Mouse (Mus musculus) lung, embryonic 16.5 days (tissue): ENCODE measurements at regions not wholly inside any gene's neighbourhood (a gene's known extent, or its start where the extent isn't known, plus 50 kb on each side); places are given as distances from the start of the nearest gene placed in this dataset.

Experiments
- ATAC-seq: fragments of 200-750 bp; cut with Nextera tagmentation; 2 replicates; pipeline ENCODE4 v1.8.0; 2017; ENCODE audit warnings: low read depth, mild to moderate bottlenecking, moderate library complexity
- H3K27ac ChIP-seq: fragments of 300-500 bp; sonication (generic); 2 replicates; pipeline ENCODE4 v1.5.1; 2014; ENCODE audit warnings: mild to moderate bottlenecking, control low read depth, low read length
- H3K27me3 ChIP-seq: fragments of 300-500 bp; sonication (generic); 2 replicates; pipeline ENCODE4 v1.6.1; 2014; ENCODE audit warnings: low read depth, low read length, mixed read lengths; ENCODE audit not compliant: control insufficient read depth, insufficient read depth
- H3K36me3 ChIP-seq: fragments of 300-500 bp; sonication (generic); 2 replicates; pipeline ENCODE4 v1.6.1; 2014; ENCODE audit warnings: low read length; ENCODE audit not compliant: control insufficient read depth, insufficient read depth
- H3K4me1 ChIP-seq: fragments of 300-500 bp; sonication (generic); replicated peaks from 2 replicates; pipeline ENCODE4 v1.6.1; 2014; ENCODE audit warnings: low read length, mixed read lengths; ENCODE audit not compliant: control insufficient read depth, insufficient read depth
- H3K4me2 ChIP-seq: fragments of 300-500 bp; sonication (generic); 2 replicates; pipeline ENCODE4 v1.6.1; 2014; ENCODE audit warnings: low read depth, low read length, control low read depth
- H3K4me3 ChIP-seq: fragments of 300-500 bp; sonication (generic); 2 replicates; pipeline ENCODE4 v1.5.1; 2014; ENCODE audit warnings: mild to moderate bottlenecking, low read length, control low read depth
- H3K9ac ChIP-seq: fragments of 300-500 bp; sonication (generic); 2 replicates; pipeline ENCODE4 v1.6.1; 2014; ENCODE audit warnings: low read length, control low read depth
- H3K9me3 ChIP-seq: fragments of 300-500 bp; sonication (generic); 2 replicates; pipeline ENCODE4 v1.6.1; 2016; ENCODE audit warnings: low read length; ENCODE audit not compliant: control insufficient read depth
- WGBS: fragments of 180-500 bp; shearing (Covaris S2); extraction: QIAGEN DNeasy Blood & Tissue Kit; methylation state at CpG from one replicate; pipeline ENCODE4 v1.1.7; 2014; 5-methylcytosine and 5-hydroxymethylcytosine counted together

DNA sequence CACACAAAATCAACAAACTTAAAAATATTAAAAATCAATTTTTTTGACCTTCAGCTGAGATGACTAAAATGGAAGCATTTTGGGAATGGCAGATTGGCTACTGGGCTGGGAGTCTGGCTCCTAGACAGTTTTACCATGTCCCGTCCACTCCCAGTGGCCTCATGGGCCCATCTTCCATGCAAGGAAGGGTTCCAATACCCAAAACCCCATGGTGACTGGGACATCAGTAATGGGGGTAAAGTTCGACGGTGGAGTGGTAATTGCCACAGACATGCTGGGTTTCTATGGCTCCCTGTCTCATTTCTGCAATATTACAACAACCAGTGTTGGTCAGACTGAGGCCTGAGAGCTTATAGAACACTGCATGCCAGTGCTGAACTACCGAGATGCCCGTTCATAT, 82.2 kb downstream of the Il20rb start:
- 91% methylated on average over 5 of the region's 5 CpGs for WGBS
- no peaks in the 10 kb centered on the region for H3K27me3 ChIP-seq

DNA sequence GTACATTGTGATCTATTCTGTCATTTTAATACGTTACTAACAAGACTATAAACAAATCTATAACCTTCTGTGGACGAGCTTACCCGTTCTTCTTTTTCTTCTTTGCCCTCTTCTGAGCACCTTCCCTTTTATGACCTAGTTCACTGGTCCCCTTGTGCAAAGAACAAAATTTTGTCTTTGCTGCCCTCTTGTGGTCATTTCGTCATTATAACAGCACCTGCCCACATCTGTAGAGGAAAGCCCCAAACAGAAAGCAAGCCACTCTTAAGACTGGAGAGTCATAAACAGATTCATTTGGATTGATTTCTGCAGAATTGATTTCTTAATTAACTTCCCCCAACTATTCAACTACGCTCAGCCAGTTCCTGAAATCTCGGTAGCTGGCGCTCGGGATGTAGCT, 86.2 kb downstream of the Il20rb start:
- no peak overlapping the region for H3K9ac ChIP-seq
- H3K4me1 ChIP-seq, result no peaks in the 10 kb centered on the region
- H3K27ac ChIP-seq, result no peak overlapping the region
- 0 out of 2 replicates have a peak, but pooled peaks have one; percentile 41 for ATAC-seq
- no peak overlapping the region for H3K4me2 ChIP-seq
- no peaks in the 10 kb centered on the region for H3K9me3 ChIP-seq
- H3K36me3 ChIP-seq, result no peaks in the 10 kb centered on the region
- H3K4me3 ChIP-seq, result no peak overlapping the region
- 15% methylated on average over 8 of the region's 8 CpGs for WGBS
- no peaks in the 10 kb centered on the region for H3K27me3 ChIP-seq

More for the DNA sequence above, 82.2 kb downstream of the Il20rb start:
- no peak overlapping the region for H3K9ac ChIP-seq
- H3K36me3 ChIP-seq, result no peaks in the 10 kb centered on the region
- no peak overlapping the region for H3K4me3 ChIP-seq
- no peak overlapping the region for H3K27ac ChIP-seq
- no peaks in the 10 kb centered on the region for H3K9me3 ChIP-seq
- no peak overlapping the region for H3K4me2 ChIP-seq
- H3K4me1 ChIP-seq, result no peaks in the 10 kb centered on the region
- no peak for ATAC-seq

DNA sequence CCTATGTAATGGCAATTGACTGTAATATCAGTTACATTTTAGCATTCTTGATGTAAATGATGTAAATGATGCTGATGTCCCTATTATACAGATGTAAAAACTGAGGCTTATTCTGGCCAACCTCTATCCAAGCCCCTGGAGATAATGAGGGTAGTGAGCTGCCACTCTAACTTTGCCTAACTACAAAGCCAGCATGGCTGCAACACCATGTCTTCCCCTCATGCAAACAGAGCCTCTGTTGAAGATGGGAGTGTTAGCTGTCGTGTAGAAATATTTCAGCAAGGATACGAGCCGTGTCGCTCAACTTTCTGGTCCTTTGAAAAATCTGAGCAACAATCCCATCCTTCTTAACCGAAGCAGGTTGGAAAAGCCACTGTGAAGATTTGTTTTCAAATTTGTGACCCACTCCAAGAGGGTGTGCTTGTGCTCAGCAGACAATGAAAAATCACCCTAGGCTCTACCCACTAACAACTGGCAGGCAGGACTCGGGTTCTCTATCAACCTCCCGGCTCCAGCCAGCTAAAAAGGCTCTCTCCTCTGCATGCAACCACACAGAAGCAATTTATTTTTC, 90.2 kb downstream of the Il20rb start:
- ATAC-seq, result no peak
- H3K27ac ChIP-seq, result no peak overlapping the region
- H3K4me1 ChIP-seq, result no peaks in the 10 kb centered on the region
- no peaks in the 10 kb centered on the region for H3K36me3 ChIP-seq
- H3K4me3 ChIP-seq, result no peak overlapping the region
- no peak overlapping the region for H3K9ac ChIP-seq
- no peaks in the 10 kb centered on the region for H3K27me3 ChIP-seq
- WGBS, result 81% methylated on average over 7 of the region's 7 CpGs
- H3K9me3 ChIP-seq, result no peaks in the 10 kb centered on the region
- H3K4me2 ChIP-seq, result no peak overlapping the region

DNA sequence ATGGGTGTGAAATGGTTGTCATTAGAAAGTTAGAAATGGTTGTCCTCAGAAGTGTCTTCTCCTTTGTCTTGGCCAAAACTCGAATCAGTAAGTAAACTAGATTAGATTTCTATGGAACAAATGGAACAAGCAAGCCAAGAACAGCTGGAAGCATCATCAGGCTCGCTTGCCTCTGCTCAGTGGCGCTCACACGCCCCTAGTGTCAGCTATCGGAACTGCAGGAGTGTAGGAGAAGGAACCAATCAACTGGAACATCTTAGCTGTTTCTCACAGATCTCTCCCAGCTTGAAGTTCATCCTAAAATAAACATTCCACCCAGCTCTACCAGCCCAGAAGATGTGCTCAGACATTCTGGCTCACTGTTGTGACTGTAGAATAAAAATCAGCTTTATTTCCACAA, 90.9 kb downstream of the Il20rb start:
- Histone ChIP-seq H3K9me3 (no peaks in the 10 kb centered on the region), H3K9ac (no peak overlapping the region), H3K4me3 (no peak overlapping the region), H3K4me1 (no peaks in the 10 kb centered on the region), H3K36me3 (no peaks in the 10 kb centered on the region), H3K4me2 (no peak overlapping the region), H3K27me3 (no peaks in the 10 kb centered on the region), H3K27ac (no peak overlapping the region)
- 4% methylated on average over 5 of the region's 5 CpGs for WGBS
- no peak for ATAC-seq

DNA sequence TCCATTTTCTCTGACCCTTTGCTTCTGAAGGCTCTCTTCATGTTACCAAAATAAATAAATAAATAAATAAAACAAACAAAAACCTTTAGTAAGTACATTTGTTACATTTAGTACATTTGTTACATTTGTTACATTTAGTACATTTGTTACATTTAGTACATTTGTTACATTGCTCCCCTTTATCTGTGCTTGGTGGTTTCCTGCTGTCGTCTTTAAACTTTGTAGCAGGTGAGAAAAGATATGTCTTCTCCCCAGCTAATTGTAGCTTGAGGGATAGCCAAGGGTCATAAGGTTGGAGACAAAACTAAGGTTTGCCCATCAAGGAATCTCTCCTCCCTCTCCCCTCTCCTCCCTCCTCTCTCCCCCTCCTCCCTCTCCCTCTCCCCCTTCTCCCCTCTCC, 92.0 kb downstream of the Il20rb start:
- ATAC-seq, result no peak
- Histone ChIP-seq H3K27me3 (no peaks in the 10 kb centered on the region), H3K9ac (no peak overlapping the region), H3K4me2 (no peak overlapping the region), H3K4me1 (no peaks in the 10 kb centered on the region), H3K4me3 (no peak overlapping the region), H3K27ac (no peak overlapping the region), H3K9me3 (no peaks in the 10 kb centered on the region), H3K36me3 (no peaks in the 10 kb centered on the region)
- 30% methylated on average over 1 of the region's 1 CpGs for WGBS

DNA sequence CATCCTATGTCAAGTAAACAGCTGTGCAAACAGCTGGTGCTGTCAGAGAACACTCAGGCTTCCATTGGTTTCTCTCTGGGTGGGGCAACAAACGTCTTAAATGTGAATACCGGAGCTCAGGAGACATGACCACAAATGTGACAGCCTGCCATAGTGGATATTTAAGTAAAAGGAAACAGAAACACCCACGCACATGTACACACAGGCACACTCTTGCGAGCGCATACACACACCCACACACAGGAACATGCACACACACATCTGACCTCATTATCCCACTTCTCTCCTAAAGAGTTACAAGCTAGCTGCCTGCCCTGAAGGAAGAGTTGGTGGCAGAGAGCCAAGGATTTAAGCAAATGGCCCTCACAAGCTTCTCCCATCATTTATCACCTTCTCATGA, 92.4 kb downstream of the Il20rb start:
- Histone ChIP-seq H3K9ac (no peak overlapping the region), H3K27ac (no peak overlapping the region), H3K4me3 (no peak overlapping the region), H3K4me2 (no peak overlapping the region), H3K4me1 (no peaks in the 10 kb centered on the region), H3K9me3 (no peaks in the 10 kb centered on the region), H3K36me3 (no peaks in the 10 kb centered on the region), H3K27me3 (no peaks in the 10 kb centered on the region)
- no peak for ATAC-seq
- WGBS, result 52% methylated on average over 5 of the region's 5 CpGs

DNA sequence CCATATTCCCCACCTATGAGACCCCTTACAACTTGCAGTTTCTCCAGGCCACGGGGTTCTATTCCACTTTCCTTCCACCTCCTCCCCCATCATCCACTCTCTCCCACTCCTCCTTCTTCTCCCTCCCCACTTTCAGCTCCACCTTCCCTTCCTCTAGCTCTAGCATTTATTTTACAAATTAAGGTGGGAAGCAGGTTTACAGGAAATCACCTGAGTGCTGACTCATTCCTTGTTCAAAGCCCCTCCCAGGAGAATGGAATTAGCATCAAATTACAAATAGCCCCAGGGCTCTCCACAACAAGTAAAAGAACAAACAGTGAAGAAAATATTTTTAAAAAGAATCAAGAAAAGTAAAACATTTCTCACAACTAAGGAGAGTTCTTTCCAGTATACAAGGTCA, 94.3 kb downstream of the Il20rb start:
- ATAC-seq, result no peak
- Histone ChIP-seq H3K9ac (no peak overlapping the region), H3K9me3 (no peaks in the 10 kb centered on the region), H3K27ac (no peak overlapping the region), H3K4me2 (no peak overlapping the region), H3K36me3 (no peaks in the 10 kb centered on the region), H3K27me3 (no peaks in the 10 kb centered on the region), H3K4me3 (no peak overlapping the region), H3K4me1 (no peaks in the 10 kb centered on the region)
- whole genome bisulfite sequencing, result 21% methylated on average over 1 of the region's 1 CpGs

DNA sequence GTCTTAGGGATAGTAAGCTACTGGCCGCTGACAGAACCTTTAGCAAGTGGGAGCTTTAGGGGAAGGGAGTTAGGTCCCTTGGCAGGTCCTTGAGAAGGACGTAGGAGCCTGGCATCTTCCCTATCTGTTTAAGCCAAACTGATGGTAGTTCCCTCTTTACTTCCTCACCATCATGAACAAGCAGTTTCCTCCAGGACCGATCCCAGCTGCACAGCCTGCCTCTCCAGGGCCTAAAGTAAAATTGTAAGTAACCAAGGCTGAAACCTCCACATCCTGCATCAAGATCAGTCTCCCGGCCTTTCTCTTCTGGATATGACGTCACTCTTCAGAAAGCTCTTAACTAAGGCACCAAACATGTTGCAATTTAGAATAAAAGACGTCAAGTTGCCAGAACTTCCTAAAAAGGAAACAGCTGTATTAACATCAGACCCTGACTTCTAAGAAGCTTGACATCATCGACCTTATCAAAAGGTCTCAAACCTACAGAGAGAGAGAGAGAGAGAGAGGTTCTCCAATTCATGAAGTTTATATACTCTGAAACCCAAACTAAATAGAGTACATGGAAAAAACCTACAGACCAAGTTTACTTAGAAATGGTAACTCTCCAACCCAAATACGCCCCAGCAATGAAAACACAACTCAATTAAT, 94.9 kb downstream of the Il20rb start:
- Histone ChIP-seq H3K4me1 (no peaks in the 10 kb centered on the region), H3K9ac (no peak overlapping the region), H3K9me3 (no peaks in the 10 kb centered on the region), H3K27me3 (no peaks in the 10 kb centered on the region), H3K4me3 (no peak overlapping the region), H3K36me3 (no peaks in the 10 kb centered on the region), H3K27ac (no peak overlapping the region), H3K4me2 (no peak overlapping the region)
- WGBS, result 45% methylated on average over 8 of the region's 8 CpGs
- ATAC-seq, result no peak

DNA sequence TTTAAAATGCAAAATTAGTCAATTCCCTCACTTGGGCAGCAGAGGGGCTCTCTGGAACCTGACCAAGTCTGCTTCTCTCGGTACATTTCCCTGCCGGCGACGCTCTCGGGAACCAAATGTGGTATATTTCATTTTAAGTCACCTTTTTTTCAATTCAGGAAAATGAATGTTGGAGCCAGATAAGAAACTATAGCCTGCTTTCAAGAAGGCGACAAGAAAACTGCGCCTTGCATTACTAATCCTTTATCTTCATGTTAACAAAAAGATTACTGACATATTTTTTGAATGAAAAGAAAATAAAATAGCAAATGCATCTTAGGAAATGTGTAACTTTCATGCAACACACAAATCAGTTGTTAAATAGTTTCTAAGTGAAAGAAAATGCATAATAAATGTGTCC, 98.2 kb downstream of the Il20rb start:
- Histone ChIP-seq H3K9me3 (no peaks in the 10 kb centered on the region), H3K27ac (no peak overlapping the region), H3K4me1 (no peaks in the 10 kb centered on the region), H3K9ac (no peak overlapping the region), H3K4me2 (no peak overlapping the region), H3K4me3 (no peak overlapping the region), H3K36me3 (no peaks in the 10 kb centered on the region), H3K27me3 (no peaks in the 10 kb centered on the region)
- WGBS, result 66% methylated on average over 7 of the region's 7 CpGs
- ATAC-seq, result no peak
